Mouse (Mus musculus): Measurements from ENCODE around the gene Hist1h1a. TPM values are rescaled to one million over a fixed set of nuclear protein-coding genes. Genes with fewer than 3 reads are reported as not detected.
"Not testable (repeated sequence)": the region's sequence is repeated elsewhere in the genome, so short reads cannot be mapped to it uniquely, and the experiment has no call there.

Gene Hist1h1a
- total RNA-seq, 2 experiments from 2014 or later, result 207 to 2,146 TPM

DNA sequence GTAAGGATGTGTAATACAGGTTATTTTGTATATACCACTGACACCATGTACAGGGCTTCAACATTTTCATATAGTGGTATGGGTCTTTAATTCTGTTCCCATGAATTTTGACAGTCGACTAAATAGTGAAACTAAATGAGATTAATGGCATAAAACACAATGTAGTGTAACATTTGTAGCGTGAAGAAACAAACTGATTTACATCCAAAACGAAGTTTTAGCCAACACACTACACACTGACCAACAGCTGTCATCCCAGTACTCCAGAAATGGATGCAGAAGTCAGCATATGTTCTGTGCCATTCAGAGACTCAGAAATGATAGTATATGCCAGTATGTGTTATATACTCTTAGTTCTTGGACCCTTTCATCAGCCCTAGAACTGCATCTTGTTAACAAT, 5.5 kb upstream of the Hist1h1a start:
- ATAC-seq (replicated peaks; ENCODE audit: poor library complexity, severe bottlenecking), result no peak

DNA sequence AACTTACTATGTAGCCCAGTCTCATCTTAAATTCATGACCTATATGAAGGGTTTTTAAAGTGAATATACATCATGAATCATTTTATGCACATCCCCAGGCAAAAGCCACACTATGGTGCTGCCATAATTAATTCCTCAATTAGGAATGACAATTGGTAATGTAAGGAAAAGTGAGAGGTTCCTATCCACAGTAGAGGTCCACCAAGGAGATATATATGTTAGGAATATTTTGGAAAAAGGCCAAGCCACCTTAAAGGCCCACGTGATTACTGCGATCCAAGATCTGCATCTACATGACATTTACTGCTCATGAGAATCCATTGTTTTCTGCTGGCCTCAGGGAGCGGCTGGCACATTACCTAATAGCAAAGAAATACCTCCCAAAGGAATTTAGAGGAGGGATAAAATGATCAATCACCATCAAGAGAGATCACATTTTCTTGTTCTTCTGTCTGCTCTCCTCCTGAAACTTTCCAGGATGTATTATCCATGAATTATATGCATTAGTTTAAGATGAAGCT, 4.2 kb upstream of the Hist1h1a start:
- no peak for ATAC-seq (replicated peaks; ENCODE audit: poor library complexity, severe bottlenecking)

DNA sequence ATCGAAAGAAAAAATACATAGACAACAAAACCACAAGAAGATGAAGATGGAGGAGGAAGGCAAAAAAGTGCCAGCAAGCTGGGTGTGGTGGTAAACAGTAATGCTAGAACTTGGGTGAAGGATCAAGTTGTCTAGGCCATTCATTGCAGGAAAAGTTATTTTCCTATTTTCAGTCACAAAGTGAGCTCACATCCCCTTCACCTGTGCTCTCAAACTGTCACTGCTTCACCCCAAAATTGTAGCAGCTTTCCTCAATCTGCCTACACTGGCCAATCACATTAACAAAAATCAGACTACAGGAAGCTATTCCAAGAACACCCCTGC, 3.6 kb upstream of the Hist1h1a start:
- ATAC-seq (replicated peaks; ENCODE audit: poor library complexity, severe bottlenecking), result no peak

DNA sequence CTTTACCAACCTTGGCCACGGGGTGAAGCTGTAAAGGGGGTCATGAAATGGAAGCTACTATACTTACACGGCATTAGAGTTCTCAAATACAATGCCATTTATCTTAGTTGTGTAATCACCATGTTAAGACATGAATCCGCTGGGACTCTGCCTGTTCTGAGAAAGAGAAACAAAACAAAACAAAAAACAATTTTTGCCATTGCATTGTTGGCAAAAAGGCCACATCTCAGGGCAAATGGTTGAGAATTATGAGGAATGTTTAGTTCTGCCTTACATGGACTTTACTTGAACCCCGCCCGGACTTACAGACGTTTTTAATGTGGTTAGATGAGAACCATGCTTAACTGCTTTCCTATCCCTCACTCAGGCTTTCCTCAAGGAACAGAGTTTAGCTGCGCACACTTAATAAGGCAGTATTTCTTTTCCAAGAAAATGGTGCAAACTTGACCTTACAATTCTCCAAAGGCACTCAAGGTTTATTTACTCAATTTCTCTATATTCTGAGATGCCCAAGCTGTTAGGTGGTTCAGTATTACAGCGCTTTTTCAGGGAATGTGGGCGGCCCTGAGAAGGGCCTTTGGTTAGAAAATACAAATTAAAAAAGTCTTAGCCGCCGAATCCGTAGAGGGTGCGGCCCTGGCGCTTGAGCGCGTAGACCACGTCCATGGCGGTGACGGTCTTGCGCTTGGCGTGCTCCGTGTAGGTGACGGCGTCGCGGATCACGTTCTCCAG, 3.1 kb upstream of the Hist1h1a start:
- ATAC-seq (replicated peaks; ENCODE audit: poor library complexity, severe bottlenecking), result 0 out of 2 replicates have a peak, but pooled peaks have one; percentile 3

DNA sequence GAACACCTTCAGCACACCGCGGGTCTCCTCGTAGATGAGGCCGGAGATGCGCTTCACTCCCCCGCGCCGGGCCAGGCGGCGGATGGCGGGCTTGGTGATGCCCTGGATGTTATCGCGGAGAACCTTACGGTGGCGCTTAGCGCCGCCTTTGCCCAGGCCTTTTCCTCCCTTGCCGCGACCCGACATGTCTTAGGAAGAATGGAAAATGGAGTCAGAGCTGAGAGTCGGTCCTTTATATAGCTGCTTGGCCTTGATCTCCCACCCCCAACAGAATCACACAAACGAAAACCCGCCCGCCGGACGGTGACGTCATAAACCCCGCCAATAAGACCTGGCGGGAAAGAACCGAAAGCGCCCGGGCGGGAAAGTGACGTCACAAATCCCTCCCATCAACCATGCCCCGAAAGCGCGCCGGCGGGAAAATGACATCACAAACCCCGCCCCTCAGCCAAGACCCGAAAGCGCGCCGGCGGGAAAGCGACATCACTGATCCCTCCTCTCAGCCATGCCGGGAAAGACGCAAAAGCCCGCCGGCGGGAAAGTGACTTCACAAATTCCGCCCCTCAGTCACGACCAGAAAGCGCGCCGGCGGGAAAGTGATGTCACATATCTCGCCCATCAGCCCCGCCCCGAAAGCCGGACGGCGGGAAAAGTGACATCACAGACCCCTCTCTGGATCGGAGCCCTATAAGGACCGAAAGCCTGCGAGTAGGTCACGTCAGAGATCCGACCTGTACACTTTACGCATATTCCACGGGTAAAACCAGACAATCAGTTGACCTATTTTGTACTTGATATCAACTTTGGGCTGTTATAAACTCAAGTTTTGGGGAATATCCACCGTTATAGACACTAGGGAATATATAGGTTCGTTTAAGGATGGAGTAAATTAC, 2.2 kb upstream of the Hist1h1a start, which contains the start of gene Hist1h4a:
Gene Hist1h4a (minus strand): TSS at position 259 of the 893 bp plus-strand sequence.
- ATAC-seq (replicated peaks; ENCODE audit: poor library complexity, severe bottlenecking), result peak; percentile 51

DNA sequence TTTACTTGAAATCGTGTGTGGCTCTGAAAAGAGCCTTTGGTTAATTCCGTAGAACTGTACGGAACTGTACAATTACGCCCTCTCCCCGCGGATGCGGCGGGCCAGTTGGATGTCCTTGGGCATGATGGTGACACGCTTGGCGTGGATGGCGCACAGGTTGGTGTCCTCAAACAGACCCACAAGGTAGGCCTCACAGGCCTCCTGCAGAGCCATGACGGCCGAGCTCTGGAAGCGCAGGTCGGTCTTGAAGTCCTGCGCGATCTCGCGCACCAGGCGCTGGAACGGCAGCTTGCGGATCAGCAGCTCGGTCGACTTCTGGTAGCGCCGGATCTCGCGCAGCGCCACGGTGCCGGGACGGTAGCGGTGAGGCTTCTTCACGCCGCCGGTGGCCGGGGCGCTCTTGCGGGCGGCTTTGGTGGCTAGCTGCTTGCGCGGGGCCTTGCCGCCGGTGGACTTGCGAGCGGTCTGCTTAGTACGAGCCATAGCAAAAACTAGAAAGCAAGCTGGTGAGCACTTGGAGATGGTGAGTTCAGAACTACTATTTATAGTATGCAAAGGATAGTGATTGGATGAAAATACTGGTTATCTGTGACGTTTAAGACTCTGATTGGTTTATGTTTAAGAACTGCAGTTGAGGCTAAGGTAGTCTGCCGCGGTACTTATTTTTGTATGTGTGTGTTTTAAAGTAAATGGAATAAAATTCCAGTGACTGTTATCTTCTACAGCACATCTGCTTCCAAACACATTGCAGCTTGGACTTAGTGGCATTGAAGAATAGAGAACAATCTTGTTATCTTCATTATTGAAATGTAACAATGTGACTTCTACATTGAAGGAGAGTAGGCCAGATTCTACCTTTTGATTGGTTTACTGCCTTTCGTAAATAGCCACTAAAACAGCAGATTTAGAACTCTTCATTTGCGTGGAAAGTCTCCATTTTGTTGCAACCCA, 1.3 kb upstream of the Hist1h1a start, which contains the start of gene Hist1h3a:
Gene Hist1h3a (minus strand): TSS at position 516 of the 951 bp plus-strand sequence.
- ATAC-seq (replicated peaks; ENCODE audit: poor library complexity, severe bottlenecking), result peak; percentile 33

DNA sequence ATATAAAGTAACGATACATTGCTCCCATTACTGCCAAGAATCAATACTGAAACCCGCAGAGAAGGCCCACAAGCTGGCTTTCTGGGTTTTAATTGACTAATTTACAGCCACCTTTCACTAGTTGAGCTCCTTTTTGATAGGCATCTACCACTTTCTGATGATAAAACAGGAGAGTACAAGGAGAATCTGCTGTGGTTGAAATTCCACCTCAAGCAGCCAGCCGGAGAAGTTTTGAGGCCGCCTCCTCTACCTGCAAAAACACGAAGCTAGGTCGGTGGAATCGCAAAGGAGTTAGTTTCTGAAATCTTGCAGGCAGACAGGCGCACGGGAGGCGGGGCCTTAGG, 252 bp upstream of the Hist1h1a start:
- no peak for ATAC-seq (replicated peaks; ENCODE audit: poor library complexity, severe bottlenecking)

DNA sequence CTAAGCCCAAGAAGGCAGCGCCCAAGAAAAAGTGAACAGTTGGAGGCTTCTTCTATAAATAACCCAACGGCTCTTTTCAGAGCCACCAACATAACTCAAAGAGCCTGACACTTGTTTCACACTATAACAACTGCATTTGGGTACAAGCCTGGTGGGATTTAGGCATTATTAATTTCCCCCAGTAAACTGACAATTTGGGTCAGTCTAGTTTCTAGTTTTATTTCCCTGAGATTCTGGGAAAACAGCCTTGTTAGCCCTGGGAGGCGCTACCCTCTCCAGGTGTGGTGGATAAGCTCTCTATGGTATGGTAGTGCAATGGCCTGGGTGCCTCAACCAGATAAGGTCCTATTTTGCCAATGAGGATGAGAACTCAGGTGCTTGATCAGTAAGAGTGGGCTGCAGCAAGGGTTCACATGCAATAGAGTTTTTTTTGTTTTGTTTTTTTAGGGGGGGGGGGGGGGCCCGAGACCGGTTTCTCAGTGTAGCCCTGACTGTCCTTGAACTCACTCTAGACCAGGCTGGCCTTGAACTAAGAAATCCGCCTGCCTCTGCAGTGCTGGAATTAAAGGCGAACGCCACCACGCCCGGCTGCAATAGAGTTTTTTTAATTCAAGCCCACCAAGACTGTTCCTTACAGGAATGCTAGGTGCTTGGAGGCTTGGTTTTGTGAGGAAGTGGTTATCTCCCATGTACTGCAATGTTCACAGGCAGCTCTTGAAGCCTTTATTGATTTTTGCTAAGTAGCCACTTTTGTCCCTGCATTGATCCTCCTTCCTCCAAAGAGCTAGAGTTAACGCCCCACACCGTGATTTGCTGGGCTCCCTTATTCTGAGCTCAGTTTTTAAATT, 1.1 kb downstream of the Hist1h1a start:
- no peak for ATAC-seq (replicated peaks; ENCODE audit: poor library complexity, severe bottlenecking)

DNA sequence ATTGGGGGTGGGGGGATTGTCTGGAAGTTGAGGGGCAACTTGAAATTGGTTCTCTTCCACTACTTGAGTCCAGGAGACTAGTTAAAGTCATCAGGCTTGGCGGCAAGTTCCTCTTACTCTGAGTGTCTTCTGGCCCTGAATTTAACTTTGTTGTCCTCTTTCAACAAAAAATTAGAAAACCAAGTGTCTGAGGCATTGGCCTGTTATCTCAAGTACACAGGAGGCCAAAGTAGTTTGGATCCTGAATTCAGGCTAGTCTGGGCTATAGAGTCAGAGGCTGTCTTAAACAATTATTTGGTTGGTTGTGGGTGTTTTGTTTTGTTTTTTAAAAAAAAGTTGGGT, 1.7 kb downstream of the Hist1h1a start:
- no peak for ATAC-seq (replicated peaks; ENCODE audit: poor library complexity, severe bottlenecking)

DNA sequence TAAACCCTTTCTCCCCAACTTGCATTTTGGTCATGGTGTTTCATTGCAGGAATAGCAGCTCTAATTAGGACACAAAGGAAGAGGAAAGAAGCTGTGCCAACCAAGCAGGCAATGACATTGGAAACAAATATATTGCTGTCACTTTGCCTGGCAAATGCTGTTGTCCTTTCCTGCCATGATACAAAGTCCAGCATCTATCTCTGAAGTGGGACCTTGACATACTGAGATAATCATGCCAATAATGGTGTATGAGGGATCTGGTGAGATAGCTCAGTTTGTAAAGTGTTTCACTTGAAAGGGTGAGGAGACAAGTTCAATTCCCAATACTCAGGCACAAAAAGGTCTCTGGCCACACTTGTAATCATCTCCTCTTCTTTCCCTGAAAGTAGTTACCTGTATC, 3.3 kb downstream of the Hist1h1a start:
- ATAC-seq (replicated peaks; ENCODE audit: poor library complexity, severe bottlenecking), result no peak

DNA sequence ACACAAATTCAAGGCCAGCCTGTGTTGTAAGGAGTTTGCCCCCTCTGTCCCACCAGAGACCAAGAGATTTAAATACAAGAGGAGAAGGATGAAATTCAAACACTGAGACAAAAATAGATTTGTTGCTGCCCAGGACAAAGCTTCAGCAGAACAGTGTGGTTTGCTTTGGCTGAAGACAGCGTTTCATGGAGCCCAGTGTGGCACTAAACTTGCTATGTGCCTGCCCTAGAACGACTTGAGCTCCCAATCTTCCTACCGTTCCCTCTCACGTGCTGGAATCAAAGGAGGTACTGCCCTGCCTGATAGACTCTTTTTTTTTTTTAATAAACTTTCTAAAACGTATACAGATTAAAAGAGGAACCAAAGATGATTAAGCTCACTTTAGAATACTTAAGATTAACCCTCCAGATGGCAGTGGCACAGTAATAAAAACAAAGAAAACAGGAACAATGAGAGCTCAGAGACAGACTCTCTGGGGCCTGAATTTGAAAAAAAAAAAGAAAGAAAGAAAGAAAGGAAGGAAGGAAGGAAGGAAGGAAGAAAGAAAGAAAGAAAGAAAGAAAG, 5.5 kb downstream of the Hist1h1a start:
- peak; percentile 46 for ATAC-seq (replicated peaks; ENCODE audit: poor library complexity, severe bottlenecking)

DNA sequence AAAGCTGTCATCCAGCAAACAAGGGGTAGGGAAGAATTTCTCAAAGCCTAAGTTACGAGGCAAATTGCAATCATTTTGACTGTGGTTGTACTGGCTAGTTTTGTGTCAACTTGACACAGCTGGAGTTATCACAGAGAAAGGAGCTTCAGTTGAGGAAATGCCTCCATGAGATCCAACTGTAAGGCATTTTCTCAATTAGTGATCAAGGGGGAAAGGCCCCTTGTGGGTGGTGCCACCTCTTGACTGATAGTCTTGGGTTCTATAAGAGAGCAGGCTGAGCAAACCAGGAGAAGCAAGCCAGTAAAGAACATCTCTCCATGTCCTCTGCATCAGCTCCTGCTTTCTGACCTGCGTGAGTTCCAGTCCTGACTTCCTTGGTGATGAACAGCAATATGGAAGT, 6.1 kb downstream of the Hist1h1a start, which contains the start of gene Trim38:
Gene Trim38 (plus strand): TSS at position 301 of the 400 bp plus-strand sequence.
- not testable (repeated sequence) for ATAC-seq (replicated peaks; ENCODE audit: poor library complexity, severe bottlenecking)

DNA sequence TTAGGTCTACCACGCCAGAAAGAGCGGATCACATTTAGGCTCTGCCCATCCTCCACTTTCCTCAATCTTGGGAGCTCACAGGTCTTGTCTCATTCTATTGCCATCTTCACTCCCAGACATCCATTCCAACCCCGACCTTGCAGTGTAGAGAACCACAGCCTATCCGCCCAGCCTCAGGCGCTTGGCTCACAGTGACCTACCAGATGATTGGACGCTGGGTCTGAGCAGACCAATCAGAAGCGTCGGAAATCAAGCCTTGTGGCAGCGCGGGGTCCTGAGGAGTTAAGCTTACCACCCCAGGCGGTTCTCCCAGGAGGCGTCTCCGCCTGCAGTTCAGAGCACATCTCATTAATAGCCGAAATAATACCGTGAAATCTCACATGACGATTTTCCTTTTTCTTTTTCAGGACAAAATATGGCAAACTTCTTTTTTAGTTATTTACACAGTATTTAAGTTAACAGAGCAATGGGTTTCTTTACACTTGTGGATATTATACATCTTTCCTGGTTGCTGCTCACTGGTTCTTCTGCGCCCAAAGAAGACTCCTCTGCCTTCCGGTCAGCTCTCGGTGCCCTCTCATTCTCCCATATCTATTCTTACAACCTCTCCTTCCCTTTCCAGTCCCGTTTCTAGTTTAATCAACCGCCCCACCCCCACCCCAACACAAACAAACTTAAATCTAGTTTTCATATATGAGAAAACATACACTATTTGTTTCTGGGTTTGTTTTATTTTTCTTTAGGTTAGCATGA, 9.3 kb downstream of the Hist1h1a start:
- ATAC-seq (replicated peaks; ENCODE audit: poor library complexity, severe bottlenecking), result peak; percentile 65

DNA sequence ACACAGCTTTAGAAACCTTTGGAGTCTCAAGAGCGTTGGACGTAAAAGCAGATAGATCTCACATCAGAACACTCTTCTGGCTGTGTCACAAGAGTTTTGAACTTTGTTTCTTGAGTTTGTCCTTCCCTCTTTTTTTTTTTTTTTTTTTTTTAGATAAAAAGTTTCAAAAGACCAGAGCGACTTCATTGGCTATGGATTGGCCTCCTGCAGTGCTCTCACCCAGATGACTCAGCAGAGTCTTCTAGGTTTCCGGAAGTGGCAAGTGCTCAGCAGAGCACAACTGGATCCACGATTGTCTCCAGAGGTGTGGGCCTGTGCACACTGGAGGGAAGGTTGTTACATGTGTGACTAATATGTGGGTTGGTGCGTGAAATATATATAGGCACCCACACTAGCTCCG, 14.9 kb downstream of the Hist1h1a start:
- ATAC-seq (replicated peaks; ENCODE audit: poor library complexity, severe bottlenecking), result peak; percentile 95

DNA sequence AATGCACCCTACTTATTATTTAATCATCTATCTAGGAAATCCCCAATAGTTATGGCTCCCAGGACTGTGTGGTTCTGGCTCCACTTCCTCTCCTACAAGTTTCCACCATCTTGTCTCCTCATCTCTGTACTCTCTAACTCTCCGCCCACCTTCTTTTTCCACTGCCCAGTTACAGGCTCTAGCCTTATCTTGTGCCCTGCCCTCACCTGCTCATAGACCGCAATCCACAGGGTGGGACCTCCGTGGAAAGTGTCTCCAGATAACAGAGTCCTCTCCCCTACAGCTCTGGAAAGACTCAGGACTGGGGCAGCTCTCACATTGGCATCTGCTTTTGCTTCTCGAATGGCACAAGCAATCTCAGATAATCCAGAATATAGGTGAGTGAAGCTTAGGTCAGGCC, 15.6 kb downstream of the Hist1h1a start:
- no peak for ATAC-seq (replicated peaks; ENCODE audit: poor library complexity, severe bottlenecking)

DNA sequence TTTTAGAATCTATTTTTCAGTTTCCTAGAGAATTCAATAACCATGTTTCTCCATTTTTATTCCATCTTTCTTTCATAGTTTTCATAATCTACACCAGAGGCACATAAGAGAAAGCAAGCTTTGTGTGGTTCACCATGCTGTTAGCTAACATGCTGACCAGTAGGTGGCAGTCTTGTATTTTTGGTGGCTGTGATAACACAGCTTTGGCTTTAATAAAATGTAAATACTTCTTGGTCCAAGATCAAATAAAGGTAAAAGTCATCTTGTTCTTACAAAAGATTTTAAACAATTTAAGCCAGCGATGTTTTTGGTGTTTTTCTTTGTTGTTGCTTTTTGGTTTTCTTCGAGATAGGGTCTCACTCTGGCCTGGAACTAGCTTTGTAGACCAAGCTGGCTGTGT, 29.1 kb downstream of the Hist1h1a start:
- peak; percentile 63 for ATAC-seq (replicated peaks; ENCODE audit: poor library complexity, severe bottlenecking)

DNA sequence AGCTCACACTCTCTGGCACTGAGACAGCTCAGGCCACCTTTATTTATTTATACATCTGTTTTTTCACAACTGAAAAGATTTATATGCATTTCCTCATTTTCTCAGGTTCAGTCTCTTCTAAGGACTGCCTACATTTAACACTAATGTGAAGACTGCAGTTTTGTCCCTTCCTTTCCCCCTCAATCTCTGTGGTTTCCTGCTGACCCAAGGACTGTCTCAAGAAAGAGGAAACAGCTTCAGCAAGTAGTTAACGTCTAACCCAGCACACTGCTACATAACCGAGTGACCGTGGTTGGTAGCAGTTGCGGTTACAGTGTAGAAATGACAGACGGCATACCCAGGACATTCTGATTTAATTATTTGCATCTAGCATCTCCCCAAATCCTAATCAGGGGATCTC, 35.9 kb downstream of the Hist1h1a start:
- peak; percentile 99 for ATAC-seq (replicated peaks; ENCODE audit: poor library complexity, severe bottlenecking)

DNA sequence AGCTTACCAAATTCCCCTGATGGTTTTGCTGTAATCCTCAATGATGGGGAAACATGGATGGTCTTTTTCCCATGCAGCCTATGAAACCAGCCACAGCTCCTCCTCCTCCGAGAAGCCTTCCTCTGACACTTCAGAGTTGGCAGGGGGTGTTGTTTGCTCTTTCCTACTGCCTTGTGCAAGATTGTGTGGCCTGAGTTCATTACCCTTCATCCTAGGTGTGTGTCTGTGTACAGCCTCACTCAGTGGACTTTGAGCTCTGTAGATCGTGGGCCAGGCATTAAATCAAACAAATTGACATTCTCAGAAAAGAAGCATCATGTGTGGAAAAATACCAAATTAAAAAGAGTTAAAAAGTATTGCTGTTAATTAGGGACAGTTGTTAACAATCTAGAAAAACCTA, 41.1 kb downstream of the Hist1h1a start:
- no peak for ATAC-seq (replicated peaks; ENCODE audit: poor library complexity, severe bottlenecking)

Measured in granulocyte monocyte progenitor cell, adult 5-6 weeks (primary cell).